ENCODE assay signal across 28 mouse cellular contexts in the genomic region with DNA sequence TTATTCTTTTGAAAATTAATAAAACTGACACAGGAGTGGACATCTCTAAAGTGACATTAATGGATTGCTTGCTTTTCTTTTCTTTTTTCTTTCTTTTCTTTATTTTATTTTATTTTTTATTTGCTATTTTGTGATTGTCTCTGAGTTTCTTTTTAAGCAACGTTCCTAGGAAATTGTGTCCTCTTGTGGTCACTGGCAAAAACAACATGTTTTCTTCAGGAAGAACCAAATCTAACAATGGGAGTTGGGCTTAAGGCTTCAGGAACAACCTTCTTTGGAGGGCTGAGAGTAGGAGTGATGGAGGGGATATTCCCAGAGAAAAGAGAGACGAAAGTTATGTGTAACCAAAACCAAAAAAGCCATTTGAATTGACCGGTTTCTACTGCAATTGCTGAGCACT. TPM values are rescaled to one million over a fixed set of nuclear protein-coding genes. Genes with fewer than 3 reads are reported as not detected.
DNase-seq lines count a peak whose midpoint lies in the region; ATAC-seq and TF ChIP-seq lines count a peak whose summit lies in the region.
"Had no signal": no experiment of that assay in that cellular context is flagged by ENCODE, and none has a peak within 500 bp of the region (broad histone marks: within the 10 kb centered on the region; RNA-seq: fewer than 3 reads in every experiment).

No protein-coding gene starts in this region.

- no peak for ATAC-seq in forebrain, embryonic 14.5 days
- no peak for ATAC-seq in kidney, postnatal 0 days (replicated peaks; ENCODE audit: low FRiP score, low read depth)
- ATAC-seq in midbrain, postnatal 0 days (ENCODE audit: low FRiP score): no peak
- no peak for ATAC-seq in midbrain, embryonic 16.5 days
- ATAC-seq in granulocyte monocyte progenitor cell, adult 5-6 weeks (replicated peaks; ENCODE audit: poor library complexity, severe bottlenecking): no peak
- ATAC-seq: forebrain, embryonic 15.5 days; hindbrain, embryonic 16.5 days had no signal

- H3K4me3 ChIP-seq in forebrain, embryonic 14.5 days (ENCODE audit: low read depth, low read length): no peak overlapping the region
- no peak overlapping the region for H3K4me3 ChIP-seq in forebrain, embryonic 10.5 days
- no peak overlapping the region for H3K4me3 ChIP-seq in kidney, postnatal 0 days (replicated peaks; ENCODE audit: low read depth, low read length)
- no peak overlapping the region for H3K4me3 ChIP-seq in midbrain, postnatal 0 days (ENCODE audit: low read depth, low read length)
- no peak overlapping the region for H3K4me3 ChIP-seq in midbrain, embryonic 16.5 days (ENCODE audit: low read depth, low read length)
- H3K4me3 ChIP-seq: forebrain, embryonic 15.5 days; midbrain, embryonic 10.5 days; neural tube, embryonic 15.5 days had no signal

- H3K9me3 ChIP-seq in forebrain, embryonic 14.5 days (replicated peaks; ENCODE audit: control insufficient read depth, low read length): no peaks in the 10 kb centered on the region
- H3K9me3 ChIP-seq in forebrain, embryonic 10.5 days: no peaks in the 10 kb centered on the region
- no peaks in the 10 kb centered on the region for H3K9me3 ChIP-seq in kidney, postnatal 0 days (replicated peaks; ENCODE audit: low read length)
- no peaks in the 10 kb centered on the region for H3K9me3 ChIP-seq in midbrain, postnatal 0 days (ENCODE audit: low read length)
- H3K9me3 ChIP-seq in midbrain, embryonic 16.5 days (replicated peaks; ENCODE audit: control insufficient read depth, low read length, poor library complexity, severe bottlenecking): no peaks in the 10 kb centered on the region
- H3K9me3 ChIP-seq: forebrain, embryonic 15.5 days; midbrain, embryonic 10.5 days; neural tube, embryonic 15.5 days had no signal

- no peaks in the 10 kb centered on the region for H3K36me3 ChIP-seq in forebrain, embryonic 14.5 days (ENCODE audit: control insufficient read depth, insufficient read depth, low read length)
- H3K36me3 ChIP-seq in forebrain, embryonic 10.5 days (replicated peaks): no peaks in the 10 kb centered on the region
- H3K36me3 ChIP-seq in kidney, postnatal 0 days (ENCODE audit: insufficient read depth, low read length): no peaks in the 10 kb centered on the region
- no peaks in the 10 kb centered on the region for H3K36me3 ChIP-seq in midbrain, postnatal 0 days (ENCODE audit: insufficient read depth, low read length)
- no peaks in the 10 kb centered on the region for H3K36me3 ChIP-seq in midbrain, embryonic 16.5 days (ENCODE audit: control insufficient read depth, insufficient read depth, low read length)
- H3K36me3 ChIP-seq: forebrain, embryonic 15.5 days; midbrain, embryonic 10.5 days; neural tube, embryonic 15.5 days had no signal

- H3K4me2 ChIP-seq in forebrain, embryonic 14.5 days (ENCODE audit: low read length): no peak overlapping the region
- no peak overlapping the region for H3K4me2 ChIP-seq in kidney, postnatal 0 days (ENCODE audit: low read length)
- no peak overlapping the region for H3K4me2 ChIP-seq in midbrain, postnatal 0 days (ENCODE audit: low read depth, low read length, poor library complexity, severe bottlenecking)
- H3K4me2 ChIP-seq in midbrain, embryonic 16.5 days (ENCODE audit: low read length): no peak overlapping the region
- H3K4me2 ChIP-seq: forebrain, embryonic 15.5 days; heart, embryonic 11.5 days; liver, embryonic 11.5 days; neural tube, embryonic 15.5 days had no signal

- TF ChIP-seq CTCF in kidney, postnatal 0 days (IDR thresholded peaks at IDR 0.05; ENCODE audit: low read depth): peak; percentile 72
- TF ChIP-seq CTCF in midbrain, postnatal 0 days (IDR thresholded peaks at IDR 0.05): peak; percentile 78

- 3% methylated on average over 3 of the region's 3 CpGs for WGBS in forebrain, embryonic 14.5 days
- WGBS in forebrain, embryonic 10.5 days: 4% methylated on average over 3 of the region's 3 CpGs
- WGBS in kidney, postnatal 0 days: 5% methylated on average over 3 of the region's 3 CpGs
- WGBS in midbrain, postnatal 0 days: 10% methylated on average over 3 of the region's 3 CpGs
- WGBS in midbrain, embryonic 16.5 days: 7% methylated on average over 3 of the region's 3 CpGs

- H3K4me1 ChIP-seq in forebrain, embryonic 14.5 days (ENCODE audit: control insufficient read depth, insufficient read depth, low read length): peaks cover under 1% of the 10 kb centered on the region; the same call in 1 of the 2 replicates
- H3K4me1 ChIP-seq in forebrain, embryonic 10.5 days: peaks cover 21% of the 10 kb centered on the region
- peaks cover 8% of the 10 kb centered on the region; the same call in 1 of the 2 replicates for H3K4me1 ChIP-seq in kidney, postnatal 0 days (replicated peaks; ENCODE audit: insufficient read depth, low read length)
- H3K4me1 ChIP-seq in midbrain, postnatal 0 days (ENCODE audit: insufficient read depth, low read length): no peaks in the 10 kb centered on the region
- peaks cover 9% of the 10 kb centered on the region for H3K4me1 ChIP-seq in midbrain, embryonic 16.5 days (ENCODE audit: control insufficient read depth, insufficient read depth, low read length)

- H3K27ac ChIP-seq in forebrain, embryonic 14.5 days (ENCODE audit: low read depth, low read length): no peak overlapping the region
- H3K27ac ChIP-seq in forebrain, embryonic 10.5 days: no peak overlapping the region
- no peak overlapping the region for H3K27ac ChIP-seq in kidney, postnatal 0 days
- H3K27ac ChIP-seq in midbrain, postnatal 0 days (ENCODE audit: low read depth, low read length): no peak overlapping the region
- no peak overlapping the region for H3K27ac ChIP-seq in midbrain, embryonic 16.5 days (ENCODE audit: low read length)
- H3K27ac ChIP-seq: forebrain, embryonic 15.5 days; macrophage; midbrain, embryonic 10.5 days; neural tube, embryonic 15.5 days had no signal

- DNase-seq in forebrain, embryonic 14.5 days (ENCODE audit: low spot score): peak; percentile 42
- DNase-seq in forebrain, embryonic 10.5 days (ENCODE audit: extremely low spot score, low spot score): no peak
- peak; percentile 61 for DNase-seq in kidney, postnatal 0 days (ENCODE audit: low spot score)
- DNase-seq in kidney, postnatal 14 days: no peak
- DNase-seq in midbrain, postnatal 0 days (ENCODE audit: low spot score): no peak
- DNase-seq: cerebellum, adult 9-11 months; kidney, adult 18-20 months; kidney, postnatal 10 days; lung, adult 18-20 months; right cerebral cortex, postnatal 14 days; spleen, adult 18-20 months; thymus, postnatal 36 days had no signal

- peaks cover 53% of the 10 kb centered on the region for H3K27me3 ChIP-seq in forebrain, embryonic 14.5 days (replicated peaks; ENCODE audit: control insufficient read depth, insufficient read depth, low read length)
- peaks cover 59% of the 10 kb centered on the region for H3K27me3 ChIP-seq in forebrain, embryonic 10.5 days (ENCODE audit: poor library complexity, severe bottlenecking)
- peaks cover 30% of the 10 kb centered on the region for H3K27me3 ChIP-seq in kidney, postnatal 0 days (ENCODE audit: insufficient read depth, low read length)
- peaks cover 30% of the 10 kb centered on the region for H3K27me3 ChIP-seq in midbrain, postnatal 0 days (ENCODE audit: insufficient read depth, low read length)
- peaks cover 33% of the 10 kb centered on the region for H3K27me3 ChIP-seq in midbrain, embryonic 16.5 days (ENCODE audit: control insufficient read depth, insufficient read depth, low read depth, low read length)
- H3K27me3 ChIP-seq: CH12.LX had no signal

- H3K9ac ChIP-seq in forebrain, embryonic 14.5 days (ENCODE audit: low read length): no peak overlapping the region
- no peak overlapping the region for H3K9ac ChIP-seq in kidney, postnatal 0 days (ENCODE audit: low read depth, low read length)
- no peak overlapping the region for H3K9ac ChIP-seq in midbrain, postnatal 0 days (replicated peaks; ENCODE audit: low read length, poor library complexity, severe bottlenecking)
- H3K9ac ChIP-seq in midbrain, embryonic 16.5 days (ENCODE audit: low read depth, low read length): no peak overlapping the region
- H3K9ac ChIP-seq: forebrain, embryonic 15.5 days; neural tube, embryonic 15.5 days had no signal

RNA-seq across cellular contexts. Expression of a gene that starts 4.6 kb away (rescaled TPM):
- polyA plus RNA-seq in forebrain, embryonic 14.5 days (2014; fragmentation: Nextera tagmentation; extraction: Ambion mirVana): 0.69 and 0.96 TPM in 2 replicates
- polyA plus RNA-seq in forebrain, embryonic 10.5 days (2016; fragmentation: Nextera tagmentation; extraction: Ambion mirVana): 9.1 and 12.1 TPM in 2 replicates
- polyA plus RNA-seq in kidney, postnatal 0 days (2015; fragmentation: Nextera tagmentation; extraction: Ambion mirVana): 3.9 and 4.3 TPM in 2 replicates
- 2.7 and 3.5 TPM in 2 replicates for total RNA-seq in midbrain, postnatal 0 days (2014; rRNA removed)
- 1.00 and 1.2 TPM in 2 replicates for polyA plus RNA-seq in midbrain, postnatal 0 days (2015; fragmentation: Nextera tagmentation; extraction: Ambion mirVana)
- polyA plus RNA-seq in midbrain, embryonic 16.5 days (2015; fragmentation: Nextera tagmentation; extraction: Ambion mirVana): 0.69 and 1.3 TPM in 2 replicates
- not detected in 2 replicates for total RNA-seq in granulocyte monocyte progenitor cell, adult 5-6 weeks (2014; fragmentation: Nextera tagmentation)
- total RNA-seq in granulocyte monocyte progenitor cell, adult 5-6 weeks (2017): 0.57 TPM in 1 of 2 replicates, not detected in the other
- total RNA-seq: CH12.LX had no signal
- polyA plus RNA-seq: macrophage had no signal

RNA-seq across cellular contexts. Expression of a gene that starts 24.6 kb away (rescaled TPM):
- polyA plus RNA-seq in forebrain, embryonic 14.5 days (2014; fragmentation: Nextera tagmentation; extraction: Ambion mirVana): not detected in 2 replicates
- 0.30 and 0.55 TPM in 2 replicates for polyA plus RNA-seq in forebrain, embryonic 10.5 days (2016; fragmentation: Nextera tagmentation; extraction: Ambion mirVana)
- polyA plus RNA-seq in kidney, postnatal 0 days (2015; fragmentation: Nextera tagmentation; extraction: Ambion mirVana): not detected in 2 replicates
- total RNA-seq in midbrain, postnatal 0 days (2014; rRNA removed): 0.71 and 1.5 TPM in 2 replicates
- polyA plus RNA-seq in midbrain, postnatal 0 days (2015; fragmentation: Nextera tagmentation; extraction: Ambion mirVana): 0.26 and 0.53 TPM in 2 replicates
- polyA plus RNA-seq in midbrain, embryonic 16.5 days (2015; fragmentation: Nextera tagmentation; extraction: Ambion mirVana): 0.43 and 1.3 TPM in 2 replicates
- total RNA-seq in granulocyte monocyte progenitor cell, adult 5-6 weeks (2014; fragmentation: Nextera tagmentation): not detected in 2 replicates
- not detected in 2 replicates for total RNA-seq in granulocyte monocyte progenitor cell, adult 5-6 weeks (2017)
- total RNA-seq: adrenal gland, adult 18-20 months; CH12.LX; gastrocnemius, postnatal 4 days; heart, postnatal 25 days; layer of hippocampus, adult 8-10 months; left cerebral cortex, adult 18-20 months had no signal
- polyA plus RNA-seq: forebrain, embryonic 15.5 days; heart, embryonic 11.5 days; limb, embryonic 11.5 days; liver, embryonic 11.5 days; macrophage had no signal

Comparison
In these comparisons a context has a peak if more than half of its experiments do, and no peak if none do; other contexts are left out.
1. DNase-seq: peak in forebrain, embryonic 14.5 days (single experiment) and kidney, postnatal 0 days (single experiment); none in forebrain, embryonic 10.5 days (single experiment), kidney, postnatal 14 days (single experiment) and midbrain, postnatal 0 days (single experiment).